Mouse (Mus musculus) heart, adult 11 months (tissue): ENCODE data around the gene Zwilch.
"Not testable (repeated sequence)": the region's sequence is repeated elsewhere in the genome, so short reads cannot be mapped to it uniquely, and the experiment has no call there.

Experiments
- DNase-seq: peaks from one replicate; pipeline ENCODE4 v3.0.0; 2022

The Zwilch gene

DNA sequence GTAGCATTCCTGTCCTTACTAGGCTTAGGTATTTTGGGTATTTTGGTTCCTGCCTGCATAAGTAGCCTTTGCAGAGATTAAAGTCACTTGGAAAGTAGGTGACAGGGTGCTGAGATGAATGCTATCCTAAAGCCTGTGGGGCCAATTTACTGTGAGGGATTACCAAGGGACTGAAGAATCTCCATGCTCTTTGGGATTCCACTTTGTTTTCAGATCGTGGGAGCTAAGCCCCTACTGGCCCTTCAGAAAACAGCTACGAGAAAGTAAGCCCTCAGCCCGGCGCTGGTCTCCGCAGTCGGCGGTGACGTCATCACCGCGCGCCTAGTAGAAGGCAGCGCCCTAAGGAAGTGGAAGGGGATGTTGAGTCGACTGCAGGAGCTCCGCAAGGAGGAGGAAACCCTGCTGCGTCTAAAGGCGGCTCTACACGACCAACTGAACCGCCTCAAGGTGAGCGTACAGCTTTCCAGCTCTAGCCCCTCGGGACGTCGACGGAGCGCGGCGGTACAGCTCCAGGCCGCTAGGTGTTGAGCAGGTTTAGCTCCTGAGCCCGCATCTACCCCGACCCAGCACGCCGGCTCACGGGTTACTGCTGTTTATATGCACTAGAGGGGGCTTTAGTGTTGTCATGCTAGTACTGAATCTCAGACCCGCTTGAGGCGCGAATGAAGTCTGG is 6.2 kb upstream of the Zwilch start, which contains the start of gene Snapc5:
Gene Snapc5, plus strand, starts transcription at position 301 of the 673 bp plus-strand sequence.
- peak; percentile 99 for DNase-seq

DNA sequence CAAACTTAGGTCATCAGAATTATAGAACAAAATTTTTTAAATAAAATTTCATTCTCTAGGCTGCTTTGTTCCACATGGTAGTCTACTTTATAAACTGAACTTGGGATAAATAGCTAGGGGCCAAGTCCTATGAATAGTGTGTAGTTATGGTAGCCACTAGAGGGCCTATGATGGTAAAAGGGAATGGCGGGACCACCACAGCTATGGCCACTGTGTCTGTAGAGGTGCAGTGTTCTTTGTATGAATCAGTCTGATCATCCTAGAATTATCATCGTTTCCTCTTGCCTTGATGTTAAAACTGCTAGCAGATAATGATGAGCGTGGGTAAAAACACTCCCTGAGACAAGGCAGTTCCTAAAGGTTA is 5.7 kb upstream of the Zwilch start:
- DNase-seq = no peak

DNA sequence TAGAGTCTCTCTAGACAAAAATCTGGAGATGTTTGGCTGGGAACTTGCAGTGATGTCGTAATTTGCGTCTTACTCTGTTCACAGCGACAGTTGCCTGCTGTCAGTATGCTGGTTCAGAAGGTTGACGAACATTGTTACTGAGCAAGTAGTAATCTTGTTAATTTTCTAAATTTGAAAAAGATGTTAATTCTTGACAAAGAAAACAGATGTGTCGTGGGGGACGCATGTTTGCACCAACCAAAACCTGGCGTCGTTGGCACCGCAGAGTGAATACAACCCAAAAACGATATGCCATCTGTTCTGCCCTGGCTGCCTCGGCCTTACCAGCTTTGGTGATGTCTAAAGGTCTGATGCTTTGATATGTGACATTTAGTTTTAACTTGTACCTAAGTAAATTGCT is 2.5 kb upstream of the Zwilch start:
- no peak for DNase-seq

DNA sequence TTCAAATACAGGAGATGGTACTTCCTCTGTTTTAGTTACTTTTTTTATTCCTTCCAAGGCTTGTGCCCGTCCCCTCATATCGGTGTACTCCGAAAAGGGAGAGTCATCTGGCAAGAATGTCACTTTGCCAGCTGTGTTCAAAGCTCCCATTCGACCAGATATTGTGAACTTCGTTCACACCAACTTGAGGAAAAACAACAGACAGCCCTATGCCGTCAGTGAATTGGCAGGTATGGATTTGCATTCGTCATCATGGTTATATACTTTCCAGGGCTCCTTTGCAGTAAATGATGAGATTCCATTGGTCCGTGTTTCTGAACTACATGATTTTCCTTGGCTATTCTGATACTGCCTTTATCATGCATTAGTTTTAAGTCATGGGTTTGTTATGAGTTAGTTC is 1.9 kb upstream of the Zwilch start:
- no peak for DNase-seq

DNA sequence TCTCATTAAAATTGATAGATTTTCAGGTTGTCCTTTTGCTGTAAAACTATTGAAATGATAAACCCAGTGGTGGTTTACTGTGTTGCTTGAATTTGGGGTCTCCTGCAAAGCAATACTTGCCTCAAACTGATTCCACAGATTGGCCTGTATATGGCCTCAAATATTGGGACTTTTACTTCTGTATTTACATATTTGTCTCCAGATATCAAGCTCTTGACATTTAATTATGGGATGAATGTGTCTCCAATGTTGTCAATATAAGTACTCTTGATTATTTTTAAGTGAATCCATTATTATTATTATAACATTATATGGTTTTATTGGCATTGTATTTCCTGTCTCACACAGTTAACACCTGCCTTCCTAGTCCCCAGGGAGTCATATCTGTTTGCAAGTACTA is 1.4 kb upstream of the Zwilch start:
- no peak for DNase-seq

DNA sequence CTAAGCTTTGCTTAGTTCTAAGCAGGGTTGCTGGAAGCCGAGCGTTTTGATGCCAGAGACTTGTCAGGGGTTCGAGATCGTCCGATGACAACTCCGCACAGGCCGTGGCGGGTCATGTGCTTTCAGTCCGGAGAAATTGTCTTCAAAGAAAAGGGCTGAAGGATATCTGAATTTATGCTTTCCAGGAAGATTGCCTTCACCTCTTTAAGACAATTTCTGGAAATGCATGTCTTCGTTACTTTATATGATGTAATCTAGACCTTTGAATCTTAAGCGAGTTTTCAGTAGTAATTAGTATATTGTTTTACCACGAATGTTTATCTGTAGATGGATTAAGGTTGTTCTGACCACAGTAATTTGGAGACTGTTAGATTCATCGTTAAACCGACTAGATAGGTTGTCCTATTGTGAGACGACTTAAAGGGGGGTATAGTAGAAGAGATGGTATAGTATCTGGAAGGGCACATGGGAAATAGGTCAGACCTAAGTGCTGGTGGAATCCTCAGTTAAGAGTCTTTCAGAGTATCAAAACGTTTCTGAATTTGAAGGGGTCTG is 839 bp upstream of the Zwilch start:
- no peak for DNase-seq

DNA sequence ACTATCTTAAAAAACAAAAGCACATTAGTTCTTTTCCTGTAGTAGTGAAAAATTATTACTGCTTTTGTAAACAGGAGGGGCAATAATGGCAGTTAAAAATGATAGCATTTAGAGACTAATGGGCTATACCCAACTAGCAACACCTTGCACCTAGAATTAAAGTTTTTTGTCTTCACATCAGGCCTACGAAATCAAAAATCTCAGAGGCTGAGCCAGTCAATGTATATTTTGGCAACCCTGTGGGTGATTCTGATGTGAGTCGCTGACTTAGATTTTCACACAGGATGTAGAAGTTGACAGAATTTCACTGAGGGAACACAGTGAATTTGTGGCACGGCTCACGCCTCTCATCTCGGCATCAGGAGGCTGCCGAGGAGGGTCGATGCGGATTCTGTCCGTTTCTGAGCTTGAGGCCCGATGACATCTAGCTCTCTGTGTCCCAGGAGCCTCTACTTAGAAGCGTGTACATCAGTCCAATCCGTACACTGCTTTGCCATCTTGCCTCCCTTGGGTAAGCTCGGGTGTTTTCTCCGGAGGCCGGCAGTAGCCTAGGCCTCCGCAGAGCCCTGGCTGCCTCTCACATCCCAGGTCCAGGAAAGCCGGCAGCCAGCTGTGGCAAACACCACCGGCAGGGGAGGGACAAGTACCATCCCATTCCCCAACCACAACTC is 624 bp downstream of the Zwilch start:
- DNase-seq = peak; percentile 63

DNA sequence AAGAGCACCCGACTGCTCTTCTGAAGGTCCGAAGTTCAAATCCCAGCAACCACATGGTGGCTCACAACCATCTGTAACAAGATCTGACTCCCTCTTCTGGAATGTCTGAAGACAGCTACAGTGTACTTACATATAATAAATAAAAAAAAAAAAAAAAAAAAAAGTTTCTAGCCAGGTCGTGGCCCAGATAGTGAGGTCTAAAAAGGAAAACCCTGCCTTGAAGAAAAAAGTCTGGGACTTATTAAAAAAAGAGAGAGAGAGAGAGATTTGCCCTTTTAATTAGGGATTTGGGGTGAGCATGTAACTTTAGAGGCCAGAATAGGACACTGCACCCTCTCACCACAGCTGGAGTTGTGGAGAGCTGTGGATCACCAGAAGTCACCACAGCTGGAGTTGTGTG is 2.9 kb downstream of the Zwilch start:
- DNase-seq = not testable (repeated sequence)

DNA sequence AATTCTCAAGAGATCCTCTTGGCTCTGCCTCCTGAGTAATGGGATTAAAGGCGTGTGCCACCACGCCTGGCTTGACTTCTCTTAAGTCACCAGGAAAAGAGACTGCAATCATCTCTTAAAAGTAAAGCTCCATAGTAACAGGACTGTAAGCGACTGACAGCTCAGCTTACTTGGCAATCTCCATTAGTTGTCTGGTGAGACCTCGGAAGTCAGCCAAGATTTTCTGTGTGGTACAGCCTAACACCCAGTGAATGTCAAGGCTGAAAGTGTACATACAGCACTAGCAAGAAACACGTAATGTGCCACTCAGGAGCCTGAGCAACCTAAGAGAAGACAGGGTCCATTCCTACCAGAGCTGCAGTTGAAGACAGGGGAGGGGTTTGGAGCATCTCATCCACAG is 12.4 kb downstream of the Zwilch start:
- no peak for DNase-seq

DNA sequence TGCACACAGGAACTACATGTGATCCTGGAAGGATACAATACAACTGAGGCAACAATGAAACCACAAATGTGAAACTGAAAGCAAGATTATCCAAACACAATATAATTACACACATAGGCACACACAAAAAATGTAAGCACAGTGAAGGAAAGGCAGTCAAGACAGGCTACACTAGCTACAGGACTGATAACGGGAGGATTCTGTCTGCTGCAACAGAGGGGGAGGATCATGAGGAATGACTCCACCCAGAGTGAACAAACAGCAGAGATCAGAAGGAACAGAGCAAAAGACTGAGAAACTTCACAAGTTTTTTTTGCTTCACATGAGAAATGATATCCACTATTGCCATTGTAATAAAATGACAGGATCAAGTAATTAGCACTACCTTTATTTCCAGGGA is 16.3 kb downstream of the Zwilch start:
- no peak for DNase-seq

DNA sequence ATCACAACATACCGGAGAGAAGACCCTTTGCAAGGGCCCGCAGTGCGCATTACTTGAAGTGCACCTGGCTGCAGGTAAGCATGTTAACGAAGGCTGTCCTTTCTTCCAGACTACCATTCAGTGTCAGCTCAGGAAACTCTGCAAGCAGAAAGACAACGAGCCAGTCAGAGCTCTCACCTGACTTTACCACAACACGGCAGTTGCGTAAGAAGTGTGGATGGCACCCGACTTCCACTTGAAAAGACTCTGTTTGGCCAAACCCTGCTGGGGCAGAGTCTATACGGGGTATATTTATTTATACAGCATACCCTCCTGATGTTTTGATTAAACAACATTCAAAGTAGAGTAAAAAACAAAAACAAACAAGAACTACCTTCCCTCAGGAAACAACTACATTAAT is 33.0 kb downstream of the Zwilch start:
- no peak for DNase-seq

DNA sequence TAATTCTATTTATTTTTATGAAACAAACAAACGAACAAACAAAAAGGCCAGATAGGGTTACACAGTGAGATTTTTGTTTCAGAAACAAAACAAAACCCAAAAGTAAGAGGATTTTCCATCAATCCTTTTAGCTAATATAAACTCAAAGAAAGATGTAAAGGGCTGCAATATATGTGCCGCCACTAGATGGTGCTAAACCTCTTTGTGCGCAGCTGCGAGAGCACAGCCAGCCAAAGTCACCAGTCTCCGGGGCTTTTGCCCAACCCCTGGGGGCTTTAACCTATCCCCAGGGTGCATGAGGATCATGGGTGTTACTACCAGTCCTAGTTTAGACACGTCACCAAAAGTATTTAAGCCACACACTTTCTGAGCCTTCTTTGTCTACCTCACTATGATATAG is 34.0 kb downstream of the Zwilch start:
- DNase-seq = not testable (repeated sequence)

DNA sequence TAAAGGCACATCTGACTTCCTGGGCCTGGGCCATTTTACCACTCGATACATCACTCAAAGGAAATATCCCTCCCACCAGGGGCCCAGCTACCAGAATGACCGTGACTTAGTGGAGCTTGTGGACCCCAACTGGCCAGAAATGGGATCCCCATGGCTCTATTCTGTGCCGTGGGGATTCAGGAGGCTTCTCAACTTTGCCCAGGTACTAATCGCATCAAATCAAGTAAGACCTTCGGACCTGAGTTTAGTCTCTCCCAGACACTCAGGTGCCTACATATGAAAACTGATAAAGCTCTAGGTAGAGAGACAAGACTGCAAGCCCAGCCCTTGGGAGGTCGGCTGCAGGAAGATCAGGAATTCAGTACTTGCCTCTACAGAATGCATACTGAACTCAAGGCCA is 41.3 kb downstream of the Zwilch start:
- peak; percentile 71 for DNase-seq

DNA sequence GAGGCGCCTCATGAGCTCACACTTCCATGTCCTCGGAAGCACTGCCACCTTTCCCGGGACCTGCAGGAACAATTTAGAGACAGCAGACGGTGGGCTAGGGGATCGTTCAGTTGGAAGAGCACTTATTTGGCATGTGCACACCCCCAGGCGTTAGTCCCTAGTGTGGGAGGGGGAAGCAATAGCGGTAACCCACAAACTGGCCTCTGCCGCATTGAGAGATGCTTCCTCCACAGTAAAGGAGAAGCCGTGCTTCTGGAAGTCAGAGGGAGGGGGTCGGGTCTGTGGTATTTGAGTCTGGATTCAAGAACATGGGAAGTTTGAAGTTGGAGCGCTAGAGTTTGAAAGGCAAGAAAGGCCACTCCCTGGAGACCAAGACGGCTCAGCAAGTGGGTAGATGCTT is 46.8 kb downstream of the Zwilch start:
- no peak for DNase-seq

DNA sequence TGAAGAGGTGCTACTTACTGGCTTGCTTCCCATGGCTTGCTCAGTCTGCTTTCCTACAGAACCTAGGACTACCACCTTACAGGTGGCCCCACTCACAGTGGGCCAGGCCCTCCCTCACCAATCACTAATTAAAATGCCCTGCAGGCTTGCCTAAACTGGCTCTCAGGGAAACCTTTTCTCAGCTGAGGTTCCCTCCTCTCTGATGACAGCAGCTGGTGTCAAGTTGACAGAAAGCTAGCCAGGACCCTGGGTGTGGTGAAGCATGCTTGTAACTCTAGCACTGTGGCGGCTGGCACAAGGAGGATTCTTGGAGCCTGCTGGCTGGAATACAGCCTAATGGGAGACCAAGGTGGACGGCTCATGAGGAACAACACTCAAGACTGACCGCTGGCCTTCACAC is 47.6 kb downstream of the Zwilch start:
- DNase-seq = no peak

DNA sequence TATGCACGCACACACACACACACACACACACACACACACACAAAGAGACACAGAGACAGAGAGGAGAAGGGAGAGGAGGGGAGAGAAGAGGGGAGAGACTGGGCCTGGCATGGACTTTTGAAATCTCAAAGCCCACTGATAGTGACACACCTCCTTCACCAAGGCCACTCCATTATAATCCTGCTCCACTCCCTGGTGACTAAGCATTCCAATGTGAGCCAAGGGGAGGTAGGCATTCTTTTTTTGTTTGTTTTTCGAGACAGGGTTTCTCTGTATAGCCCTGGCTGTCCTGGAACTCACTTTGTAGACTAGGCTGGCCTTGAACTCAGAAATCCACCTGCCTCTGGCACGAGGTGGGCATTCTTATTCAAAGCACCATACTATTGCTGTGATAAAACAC is 48.1 kb downstream of the Zwilch start:
- not testable (repeated sequence) for DNase-seq

DNA sequence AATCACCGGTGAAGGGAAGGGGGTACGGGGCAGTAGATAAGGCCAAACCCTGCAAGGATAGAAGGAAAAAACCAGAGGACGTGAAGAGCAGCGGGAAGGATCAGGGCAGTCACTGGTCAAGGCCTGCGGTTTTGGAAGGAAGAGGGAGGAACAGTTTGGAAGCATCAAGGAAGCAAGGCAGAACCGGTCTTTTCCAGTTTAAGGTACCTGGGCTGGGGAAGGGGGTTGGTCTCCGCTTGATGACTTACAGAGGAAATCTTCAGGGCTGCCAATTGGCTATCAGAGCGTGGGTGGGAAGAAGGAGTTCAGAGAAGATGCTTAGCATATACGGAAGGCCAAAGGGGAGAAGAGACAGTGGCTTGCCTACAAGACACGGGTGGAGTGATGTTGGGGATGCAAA is 50.3 kb downstream of the Zwilch start:
- DNase-seq = no peak

DNA sequence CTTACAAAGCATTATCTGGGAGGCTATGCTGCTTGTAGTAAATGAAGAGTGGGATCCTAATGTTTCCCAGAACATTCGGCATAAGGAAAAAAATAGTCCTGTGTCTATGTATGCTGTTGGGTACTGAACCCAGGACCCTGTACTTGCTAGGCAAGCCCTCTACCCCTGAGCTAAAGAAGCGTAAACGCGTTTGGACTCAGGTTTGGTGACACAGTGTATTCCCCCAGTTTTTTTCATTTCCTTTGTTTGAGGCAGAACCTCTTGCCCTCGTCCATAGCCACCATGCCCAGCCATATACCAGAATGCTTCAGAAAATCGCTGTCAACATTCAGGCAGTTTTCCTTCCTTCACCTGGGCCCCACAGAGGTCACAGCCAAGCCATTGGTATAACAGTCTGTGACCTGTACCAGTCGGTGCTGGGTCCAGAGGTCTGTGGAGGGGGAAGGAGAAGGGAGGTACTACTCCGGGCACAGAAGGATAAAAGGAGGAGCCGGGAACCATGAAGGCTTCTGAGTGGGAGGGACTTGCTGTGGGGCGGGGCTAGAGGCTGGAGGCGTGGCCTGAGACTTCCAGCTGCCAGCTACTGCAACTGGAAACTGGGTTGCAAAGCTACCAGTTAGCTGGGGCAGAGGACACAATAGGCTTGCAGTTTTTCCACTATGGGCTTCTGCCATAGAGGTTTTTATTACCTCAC is 52.2 kb downstream of the Zwilch start:
- no peak for DNase-seq

DNA sequence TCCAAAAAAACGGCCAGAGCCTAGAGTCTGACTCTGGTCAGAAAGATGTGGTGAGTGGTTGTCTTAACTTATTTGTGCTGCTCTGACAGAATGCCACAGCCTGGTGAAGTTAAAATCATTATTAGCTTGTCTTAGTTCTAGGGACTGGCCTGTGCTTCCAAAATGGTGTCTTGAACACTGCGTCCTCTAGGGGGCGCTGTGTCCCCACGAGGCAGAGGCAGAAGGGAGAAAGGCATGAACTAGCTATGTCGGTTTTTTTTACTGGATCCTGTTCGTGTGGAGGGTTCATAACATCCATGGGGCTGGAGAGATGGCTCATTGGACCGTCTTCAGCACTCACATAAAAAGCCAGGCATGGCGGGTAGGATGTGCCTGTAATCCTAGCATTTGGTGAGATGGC is 53.0 kb downstream of the Zwilch start:
- DNase-seq = no peak

DNA sequence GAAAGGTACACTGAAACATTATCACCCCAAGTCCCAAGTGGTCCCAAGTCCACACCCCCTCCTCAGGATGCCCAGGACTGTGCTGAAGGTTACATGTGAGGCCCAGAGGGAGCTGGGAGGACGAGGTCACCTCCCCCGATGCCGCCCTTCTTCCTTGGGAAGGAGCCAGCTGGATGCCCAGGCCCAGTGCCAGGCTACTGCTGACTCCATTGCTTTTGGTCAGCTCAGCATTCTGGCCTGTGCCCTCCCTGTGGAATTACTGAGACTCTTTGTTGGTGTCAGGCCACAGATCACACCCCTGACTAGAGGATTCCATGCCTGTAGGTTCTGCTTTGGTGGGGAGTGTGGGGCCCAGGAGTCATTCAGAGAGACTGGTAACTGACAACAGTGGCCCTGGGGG is 56.0 kb downstream of the Zwilch start, which contains the start of gene Lctl:
Gene Lctl, plus strand, starts transcription at position 272 of the 400 bp plus-strand sequence.
- no peak for DNase-seq

DNA sequence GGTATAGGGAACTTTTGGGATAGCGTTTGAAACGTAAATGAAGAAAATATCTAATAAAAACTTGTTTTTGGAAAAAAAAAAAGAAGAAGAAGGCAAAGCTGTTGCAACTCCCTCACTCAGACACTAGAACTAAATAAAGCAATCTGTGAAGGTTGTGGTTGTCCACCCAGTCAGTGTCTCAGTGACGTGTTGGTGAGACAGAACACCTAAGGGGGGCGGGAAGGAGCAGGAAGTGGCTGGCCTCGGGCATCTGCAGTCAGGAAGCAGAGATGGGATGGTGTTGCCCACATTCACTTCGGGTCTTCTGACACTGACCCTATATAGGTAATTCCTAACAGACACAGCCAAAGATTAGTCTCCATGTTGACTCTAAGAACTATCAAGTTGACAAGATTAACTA is 57.1 kb downstream of the Zwilch start:
- DNase-seq = no peak

DNA sequence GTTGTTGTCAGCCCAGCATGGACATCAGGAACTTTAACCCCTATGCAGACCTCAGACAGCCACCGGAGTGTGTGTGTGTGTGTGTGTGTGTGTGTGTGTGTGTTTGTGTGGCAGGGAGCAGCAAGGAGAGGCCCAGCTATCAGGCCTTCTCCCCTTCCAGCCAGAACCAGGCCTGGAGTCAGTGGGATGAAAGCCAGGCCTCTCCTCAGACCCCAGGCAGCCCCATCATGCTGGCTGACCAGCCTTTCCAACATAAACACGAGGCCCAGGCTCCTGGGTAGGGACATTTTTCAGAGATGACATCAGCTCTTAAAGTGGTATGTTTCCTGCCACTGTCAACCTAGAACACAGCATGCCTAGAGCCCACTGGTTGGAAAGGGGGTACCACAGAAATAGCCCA is 58.3 kb downstream of the Zwilch start:
- DNase-seq = peak; percentile 94

DNA sequence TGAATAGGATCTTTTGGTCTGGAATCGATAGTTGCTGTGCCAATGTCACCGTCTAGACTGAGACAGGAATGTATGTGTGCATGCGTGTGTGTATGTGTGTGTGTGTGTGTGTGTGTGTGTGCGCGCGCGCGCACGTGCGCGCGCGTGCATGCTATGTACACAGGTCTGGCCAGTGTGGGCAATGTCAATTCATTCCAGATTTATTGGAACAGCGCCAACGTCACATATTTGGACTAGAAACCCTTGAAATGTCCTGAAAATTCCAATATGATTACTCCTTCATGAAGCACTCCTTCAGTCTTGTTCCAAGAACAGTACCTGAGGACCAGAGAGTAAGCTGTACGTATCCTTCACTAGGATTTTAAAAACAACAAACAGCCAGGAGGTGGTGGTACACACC is 62.4 kb downstream of the Zwilch start:
- no peak for DNase-seq

DNA sequence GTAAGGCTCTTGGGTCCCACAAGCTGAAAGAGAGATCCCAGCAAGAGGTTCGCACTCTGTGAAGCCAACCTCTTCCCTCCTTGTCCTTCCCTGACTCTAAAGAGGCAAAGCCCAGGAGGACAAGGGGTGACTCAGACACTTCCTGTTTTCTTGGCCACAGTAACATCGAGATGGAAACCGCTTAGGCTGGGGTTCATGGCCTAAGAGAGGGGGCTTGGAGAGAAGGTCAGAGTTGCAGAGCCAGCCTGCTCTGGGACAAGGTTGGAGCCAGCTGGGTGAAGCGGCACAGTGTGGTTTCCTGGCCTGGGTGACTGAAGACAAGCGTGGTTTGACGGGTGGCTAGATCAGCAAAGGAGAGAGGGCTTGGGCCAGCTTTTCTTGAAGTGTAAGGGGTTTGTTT is 67.6 kb downstream of the Zwilch start:
- peak; percentile 96 for DNase-seq
